Mouse (Mus musculus): Measurements from ENCODE around the gene Gm28036. TPM values are rescaled to one million over a fixed set of nuclear protein-coding genes. Genes with fewer than 3 reads are reported as not detected.
"Not testable (repeated sequence)": the region's sequence is repeated elsewhere in the genome, so short reads cannot be mapped to it uniquely, and the experiment has no call there.

Gene Gm28036
- polyA plus RNA-seq, 1 experiment from 2014 or later, result 14.1 TPM

- Histone ChIP-seq H3K9me3 (replicated peaks; ENCODE audit: control insufficient read depth, low read length) (no peaks in the 10 kb centered on the region), H3K36me3 (ENCODE audit: control insufficient read depth, insufficient read depth) (peaks cover 9% of the 10 kb centered on the region), H3K4me2 (ENCODE audit: low read depth, low read length) (peak overlapping the region; percentile 73), H3K4me1 (ENCODE audit: control insufficient read depth, insufficient read depth, low read length) (peaks cover 9% of the 10 kb centered on the region; the same call in 1 of the 2 replicates), H3K9ac (ENCODE audit: low read length) (peak overlapping the region; percentile 94), H3K4me3 (ENCODE audit: low read length) (peak overlapping the region; percentile 87), H3K27ac (ENCODE audit: low read length) (peak overlapping the region; percentile 96), H3K27me3 (ENCODE audit: control insufficient read depth, insufficient read depth, low read length) (no peaks in the 10 kb centered on the region)
- no peak for ATAC-seq (replicated peaks; ENCODE audit: extremely low read depth, insufficient read depth, low FRiP score)
- under 1% methylated on average over 16 of the region's 16 CpGs for WGBS
These were observed 16.5 kb upstream of the Gm28036 start for GRCm38 (mm10) chr2:156143367-156143766.

GRCm38 (mm10) chr2:156142820-156143219 is 15.9 kb upstream of the Gm28036 start:
- H3K4me1 ChIP-seq (ENCODE audit: control insufficient read depth, insufficient read depth, low read length), result peaks cover 9% of the 10 kb centered on the region; the same call in 1 of the 2 replicates
- H3K4me3 ChIP-seq (ENCODE audit: low read length), result peak overlapping the region; percentile 87
- H3K9me3 ChIP-seq (replicated peaks; ENCODE audit: control insufficient read depth, low read length), result no peaks in the 10 kb centered on the region
- H3K4me2 ChIP-seq (ENCODE audit: low read depth, low read length), result peak overlapping the region; percentile 73
- H3K9ac ChIP-seq (ENCODE audit: low read length), result peak overlapping the region; percentile 94
- ATAC-seq (replicated peaks; ENCODE audit: extremely low read depth, insufficient read depth, low FRiP score), result no peak
- peak overlapping the region; percentile 96 for H3K27ac ChIP-seq (ENCODE audit: low read length)
- no peaks in the 10 kb centered on the region for H3K27me3 ChIP-seq (ENCODE audit: control insufficient read depth, insufficient read depth, low read length)
- H3K36me3 ChIP-seq (ENCODE audit: control insufficient read depth, insufficient read depth), result peaks cover 6% of the 10 kb centered on the region; the same call in 1 of the 2 replicates
- WGBS, result 71% methylated on average over 2 of the region's 2 CpGs

GRCm38 (mm10) chr2:156135695-156136094 is 8.8 kb upstream of the Gm28036 start:
- 89% methylated on average over 6 of the region's 6 CpGs for WGBS
- Histone ChIP-seq H3K36me3 (ENCODE audit: control insufficient read depth, insufficient read depth) (peaks cover 9% of the 10 kb centered on the region), H3K4me1 (ENCODE audit: control insufficient read depth, insufficient read depth, low read length) (no peaks in the 10 kb centered on the region), H3K27me3 (ENCODE audit: control insufficient read depth, insufficient read depth, low read length) (no peaks in the 10 kb centered on the region), H3K4me2 (ENCODE audit: low read depth, low read length) (no peak overlapping the region), H3K27ac (ENCODE audit: low read length) (no peak overlapping the region), H3K4me3 (ENCODE audit: low read length) (no peak overlapping the region), H3K9ac (ENCODE audit: low read length) (no peak overlapping the region), H3K9me3 (replicated peaks; ENCODE audit: control insufficient read depth, low read length) (no peaks in the 10 kb centered on the region)
- no peak for ATAC-seq (replicated peaks; ENCODE audit: extremely low read depth, insufficient read depth, low FRiP score)

GRCm38 (mm10) chr2:156134161-156134560 is 7.3 kb upstream of the Gm28036 start:
- Histone ChIP-seq H3K9me3 (replicated peaks; ENCODE audit: control insufficient read depth, low read length) (no peaks in the 10 kb centered on the region), H3K4me3 (ENCODE audit: low read length) (no peak overlapping the region), H3K27ac (ENCODE audit: low read length) (no peak overlapping the region), H3K4me2 (ENCODE audit: low read depth, low read length) (no peak overlapping the region), H3K27me3 (ENCODE audit: control insufficient read depth, insufficient read depth, low read length) (no peaks in the 10 kb centered on the region), H3K36me3 (ENCODE audit: control insufficient read depth, insufficient read depth) (peaks cover 9% of the 10 kb centered on the region), H3K4me1 (ENCODE audit: control insufficient read depth, insufficient read depth, low read length) (no peaks in the 10 kb centered on the region), H3K9ac (ENCODE audit: low read length) (no peak overlapping the region)
- 73% methylated on average over 5 of the region's 5 CpGs for WGBS
- ATAC-seq (replicated peaks; ENCODE audit: extremely low read depth, insufficient read depth, low FRiP score), result no peak

GRCm38 (mm10) chr2:156123731-156124130 is 3.2 kb downstream of the Gm28036 start:
- peaks cover 11% of the 10 kb centered on the region; the same call in 1 of the 2 replicates for H3K36me3 ChIP-seq (ENCODE audit: control insufficient read depth, insufficient read depth)
- H3K27ac ChIP-seq (ENCODE audit: low read length), result no peak overlapping the region
- no peak for ATAC-seq (replicated peaks; ENCODE audit: extremely low read depth, insufficient read depth, low FRiP score)
- H3K4me1 ChIP-seq (ENCODE audit: control insufficient read depth, insufficient read depth, low read length), result no peaks in the 10 kb centered on the region
- H3K4me3 ChIP-seq (ENCODE audit: low read length), result no peak overlapping the region
- WGBS, result 86% methylated on average over 5 of the region's 5 CpGs
- H3K9ac ChIP-seq (ENCODE audit: low read length), result no peak overlapping the region
- H3K27me3 ChIP-seq (ENCODE audit: control insufficient read depth, insufficient read depth, low read length), result no peaks in the 10 kb centered on the region
- H3K4me2 ChIP-seq (ENCODE audit: low read depth, low read length), result no peak overlapping the region
- peaks cover 3% of the 10 kb centered on the region for H3K9me3 ChIP-seq (replicated peaks; ENCODE audit: control insufficient read depth, low read length)

GRCm38 (mm10) chr2:156119566-156119965 is 7.3 kb downstream of the Gm28036 start:
- no peak for ATAC-seq (replicated peaks; ENCODE audit: extremely low read depth, insufficient read depth, low FRiP score)
- Histone ChIP-seq H3K36me3 (ENCODE audit: control insufficient read depth, insufficient read depth) (peaks cover 8% of the 10 kb centered on the region; the same call in 1 of the 2 replicates), H3K9me3 (replicated peaks; ENCODE audit: control insufficient read depth, low read length) (peaks cover 3% of the 10 kb centered on the region), H3K4me2 (ENCODE audit: low read depth, low read length) (no peak overlapping the region), H3K27me3 (ENCODE audit: control insufficient read depth, insufficient read depth, low read length) (no peaks in the 10 kb centered on the region), H3K27ac (ENCODE audit: low read length) (no peak overlapping the region), H3K9ac (ENCODE audit: low read length) (no peak overlapping the region), H3K4me1 (ENCODE audit: control insufficient read depth, insufficient read depth, low read length) (no peaks in the 10 kb centered on the region), H3K4me3 (ENCODE audit: low read length) (no peak overlapping the region)

- H3K27me3 ChIP-seq (ENCODE audit: control insufficient read depth, insufficient read depth, low read length); H3K9me3 ChIP-seq (replicated peaks; ENCODE audit: control insufficient read depth, low read length); H3K36me3 ChIP-seq (ENCODE audit: control insufficient read depth, insufficient read depth); ATAC-seq (replicated peaks; ENCODE audit: extremely low read depth, insufficient read depth, low FRiP score): not testable (repeated sequence)
- peak overlapping the region; percentile 64 for H3K4me2 ChIP-seq (ENCODE audit: low read depth, low read length)
- peak overlapping the region; percentile 96 for H3K4me3 ChIP-seq (ENCODE audit: low read length)
- H3K4me1 ChIP-seq (ENCODE audit: control insufficient read depth, insufficient read depth, low read length), result peaks cover 13% of the 10 kb centered on the region
- 25% methylated on average over 5 of the region's 5 CpGs for WGBS
- H3K9ac ChIP-seq (ENCODE audit: low read length), result peak overlapping the region; percentile 98
- peak overlapping the region; percentile 93 for H3K27ac ChIP-seq (ENCODE audit: low read length)
These were observed 14.8 kb downstream of the Gm28036 start for GRCm38 (mm10) chr2:156112080-156112423.

- Histone ChIP-seq H3K4me3 (ENCODE audit: low read length) (peak within 1 kb of the TSS; percentile 96), H3K27ac (ENCODE audit: low read length) (peak within 1 kb of the TSS; percentile 93), H3K9ac (ENCODE audit: low read length) (peak within 1 kb of the TSS; percentile 98), H3K27me3 (ENCODE audit: control insufficient read depth, insufficient read depth, low read length) (no peaks in the 10 kb centered on the region), H3K9me3 (replicated peaks; ENCODE audit: control insufficient read depth, low read length) (no peaks in the 10 kb centered on the region), H3K36me3 (ENCODE audit: control insufficient read depth, insufficient read depth) (no peaks in the 10 kb centered on the region), H3K4me1 (ENCODE audit: control insufficient read depth, insufficient read depth, low read length) (peaks cover 13% of the 10 kb centered on the region), H3K4me2 (ENCODE audit: low read depth, low read length) (peak within 1 kb of the TSS; percentile 71)
- ATAC-seq (replicated peaks; ENCODE audit: extremely low read depth, insufficient read depth, low FRiP score), result peak; percentile 92
- under 1% methylated on average over 70 of the region's 74 CpGs for WGBS
These were observed 15.4 kb downstream of the Gm28036 start, which contains the start of the genes Cpne1 and Rbm12 for GRCm38 (mm10) chr2:156111358-156112079. Cpne1 (minus strand) TSS chr2:156111965. Rbm12 (minus strand) TSS chr2:156111978.

- ATAC-seq (replicated peaks; ENCODE audit: extremely low read depth, insufficient read depth, low FRiP score), result peak; percentile 59
- WGBS, result under 1% methylated on average over 16 of the region's 16 CpGs
- H3K36me3 ChIP-seq (ENCODE audit: control insufficient read depth, insufficient read depth), result no peaks in the 10 kb centered on the region
These were observed 16.1 kb downstream of the Gm28036 start for GRCm38 (mm10) chr2:156110627-156111357.

More at GRCm38 (mm10) chr2:156110627-156111357, 16.1 kb downstream of the Gm28036 start:
- H3K9me3 ChIP-seq (replicated peaks; ENCODE audit: control insufficient read depth, low read length), result no peaks in the 10 kb centered on the region
- H3K4me2 ChIP-seq (ENCODE audit: low read depth, low read length), result peak overlapping the region; percentile 71
- peak overlapping the region; percentile 96 for H3K4me3 ChIP-seq (ENCODE audit: low read length)
- no peaks in the 10 kb centered on the region for H3K27me3 ChIP-seq (ENCODE audit: control insufficient read depth, insufficient read depth, low read length)
- peak overlapping the region; percentile 93 for H3K27ac ChIP-seq (ENCODE audit: low read length)
- H3K4me1 ChIP-seq (ENCODE audit: control insufficient read depth, insufficient read depth, low read length), result peaks cover 13% of the 10 kb centered on the region
- H3K9ac ChIP-seq (ENCODE audit: low read length), result peak overlapping the region; percentile 98

Measured in heart, embryonic 16.5 days (tissue).